Mouse (Mus musculus) G1E-ER4 (cell line): Measurements from ENCODE around the gene Pdk1. TPM values are rescaled to one million over a fixed set of nuclear protein-coding genes. Genes with fewer than 3 reads are reported as not detected.

Source experiments
- GATA1 ChIP-seq: IDR thresholded peaks from one replicate; pipeline ENCODE4 v1.8.0; 2012; ENCODE audit warnings: low read length, inconsistent platforms
- polyA plus RNA-seq: library from polyadenylated mRNA; stranded (reverse); fragments of >175 nt; gene quantifications from 2 replicates; pipeline ENCODE4 v1.2.3, GENCODE M21; 2012

The Pdk1 gene
- polyA plus RNA-seq, 1 experiment: 117 TPM

DNA sequence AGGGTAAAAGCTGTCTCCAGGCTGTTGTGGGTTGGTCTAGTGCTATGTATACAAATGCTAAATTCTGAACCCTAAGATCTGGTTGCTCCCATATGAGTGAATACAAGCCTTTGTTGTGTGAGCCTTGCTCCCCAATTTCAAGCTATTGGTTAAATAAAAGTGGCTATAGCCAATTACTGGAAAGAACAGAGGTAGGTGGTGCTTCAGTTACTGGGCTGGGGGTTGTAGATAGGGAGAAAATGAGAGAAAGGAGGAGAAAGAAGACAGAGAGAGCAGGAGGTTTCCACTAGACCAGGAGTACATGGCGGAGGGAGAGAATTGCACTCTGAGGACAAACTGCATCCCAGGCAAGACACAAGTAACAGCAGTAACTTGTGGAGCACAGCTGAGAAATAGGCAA, 4.8 kb upstream of the Pdk1 start:
- no peak for TF ChIP-seq GATA1

DNA sequence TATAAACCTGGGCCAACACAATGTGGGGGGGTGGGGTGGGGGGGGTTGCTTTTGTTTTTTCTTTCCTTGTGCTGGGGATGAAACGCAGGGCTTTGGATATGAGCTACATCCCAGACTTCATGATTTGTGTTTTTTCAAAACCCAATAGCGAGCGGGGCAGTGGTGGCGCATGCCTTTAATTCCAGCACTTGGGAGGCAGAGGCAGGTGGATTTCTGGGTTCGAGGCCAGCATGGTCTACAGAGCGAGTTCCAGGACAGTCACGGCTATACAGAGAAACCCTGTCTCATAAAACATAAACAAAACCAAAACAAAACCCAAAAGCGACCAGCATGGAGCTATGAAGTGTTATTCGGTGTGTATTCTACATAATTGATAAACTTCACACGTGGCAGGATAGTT, 883 bp upstream of the Pdk1 start:
- TF ChIP-seq GATA1: no peak

DNA sequence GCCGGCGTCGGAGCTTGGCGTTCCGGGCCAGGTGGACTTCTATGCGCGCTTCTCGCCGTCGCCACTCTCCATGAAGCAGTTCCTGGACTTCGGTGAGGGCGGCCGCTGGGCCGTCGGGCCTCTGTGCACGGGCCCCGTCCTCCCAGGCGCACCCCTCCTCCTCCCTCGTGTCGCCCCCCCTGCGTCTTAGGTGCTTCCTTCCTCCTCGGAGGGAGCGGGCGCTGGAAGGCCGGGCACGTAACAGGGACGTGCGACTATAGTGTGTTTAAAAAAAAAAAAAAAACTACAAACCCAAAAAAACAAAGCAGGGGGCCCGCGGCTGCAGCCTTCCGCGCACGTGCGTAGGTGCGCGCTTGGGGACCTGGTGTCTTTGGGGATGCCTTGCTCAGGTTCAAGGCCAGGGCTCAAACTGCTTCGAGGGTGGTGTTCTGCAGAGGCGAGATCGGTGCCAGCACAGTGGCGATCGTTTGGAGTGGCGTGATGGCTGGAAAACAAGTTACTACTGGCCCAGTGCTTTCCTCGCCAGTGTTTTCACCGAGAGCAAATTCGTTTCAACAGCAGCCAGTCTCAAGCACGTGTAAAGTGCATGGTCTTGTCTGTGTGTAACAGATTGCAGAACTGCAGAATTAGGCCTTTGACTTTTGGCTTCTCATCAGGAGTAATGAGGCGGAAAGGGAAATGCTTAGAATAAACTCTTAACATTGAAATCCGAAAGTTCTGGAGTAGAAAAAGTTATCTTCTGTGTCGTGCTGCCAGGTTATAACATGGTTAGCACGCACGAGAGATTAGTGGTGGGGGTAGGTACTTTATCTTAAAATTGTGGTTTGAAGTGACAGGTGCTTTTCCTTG, 674 bp downstream of the Pdk1 start:
- TF ChIP-seq GATA1: peak; percentile 40

DNA sequence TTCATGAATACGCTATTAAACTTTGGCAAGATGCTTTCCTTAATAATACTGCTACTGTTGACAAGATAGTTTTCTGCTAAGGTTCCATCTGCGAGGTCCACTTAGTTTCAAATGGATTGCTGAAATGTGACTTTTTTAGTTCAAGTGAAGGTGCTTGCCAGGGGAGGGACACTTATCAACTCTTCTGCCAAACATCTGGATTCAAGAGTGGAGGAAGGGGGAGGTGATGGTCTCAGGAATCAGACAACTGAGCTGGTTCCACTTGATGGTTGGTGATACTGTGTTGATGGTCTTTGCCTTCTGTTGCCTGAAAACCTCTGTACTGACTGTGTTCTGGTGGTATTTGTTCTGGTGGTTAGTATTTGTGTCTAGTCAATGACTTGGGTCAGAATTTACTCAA, 1.4 kb downstream of the Pdk1 start:
- TF ChIP-seq GATA1: peak; percentile 50

DNA sequence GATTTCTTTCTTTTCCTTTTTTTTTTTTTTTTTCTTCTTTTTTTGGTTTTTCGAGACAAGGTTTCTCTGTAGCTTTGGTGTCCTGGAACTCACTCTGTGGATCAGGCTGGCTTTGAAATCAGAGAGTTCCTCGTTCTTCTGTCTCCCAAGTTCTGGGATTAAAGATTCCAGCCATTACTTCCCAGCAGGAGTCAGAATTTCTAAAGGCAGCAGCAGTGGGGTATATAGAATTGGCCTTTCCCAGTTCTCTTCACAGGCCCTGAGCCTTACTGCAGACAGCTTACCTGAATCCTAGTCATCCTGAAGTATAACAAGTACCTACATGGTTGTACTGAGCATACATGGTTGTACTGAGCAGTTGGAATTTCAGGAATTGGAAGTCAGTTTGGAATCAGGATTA, 1.8 kb downstream of the Pdk1 start:
- no peak for TF ChIP-seq GATA1

DNA sequence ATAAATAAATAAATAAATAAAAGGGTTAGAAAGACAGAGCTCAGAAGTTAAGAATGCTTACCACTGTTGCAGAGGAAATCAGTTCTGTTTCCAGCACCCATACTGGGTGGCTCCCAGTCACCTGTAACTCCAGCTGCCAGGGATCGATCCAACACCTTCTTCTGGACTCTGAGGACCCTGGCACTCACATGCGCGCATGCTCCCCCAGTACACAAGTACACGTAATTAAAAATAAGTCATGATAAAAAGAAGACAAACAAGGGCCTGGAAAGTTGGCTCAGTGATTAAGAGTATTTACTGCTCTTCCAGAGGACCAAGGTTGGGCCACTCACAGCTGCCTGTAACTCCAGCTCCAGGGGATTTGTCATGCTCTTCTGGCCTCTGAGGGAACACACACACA, 4.8 kb downstream of the Pdk1 start:
- TF ChIP-seq GATA1: no peak

DNA sequence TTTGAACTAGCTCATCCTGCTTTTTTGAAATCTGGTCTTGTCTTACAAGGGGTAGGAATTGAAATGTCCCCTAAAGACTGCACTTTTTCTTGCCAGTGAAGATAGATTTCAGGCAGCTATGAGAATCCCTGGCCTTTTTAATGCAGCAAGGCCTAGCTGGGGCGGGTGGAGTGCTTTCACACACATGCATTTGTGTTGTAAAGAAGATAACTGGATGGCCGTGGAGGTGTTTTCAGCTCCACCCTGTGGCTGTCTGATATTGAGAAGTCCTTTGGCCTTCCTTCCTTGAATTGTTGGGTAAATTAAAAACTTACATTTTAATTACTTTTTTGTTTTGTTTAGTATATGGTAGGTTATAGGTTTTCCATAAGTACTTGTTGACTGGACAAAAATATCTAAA, 5.4 kb downstream of the Pdk1 start:
- no peak for TF ChIP-seq GATA1

DNA sequence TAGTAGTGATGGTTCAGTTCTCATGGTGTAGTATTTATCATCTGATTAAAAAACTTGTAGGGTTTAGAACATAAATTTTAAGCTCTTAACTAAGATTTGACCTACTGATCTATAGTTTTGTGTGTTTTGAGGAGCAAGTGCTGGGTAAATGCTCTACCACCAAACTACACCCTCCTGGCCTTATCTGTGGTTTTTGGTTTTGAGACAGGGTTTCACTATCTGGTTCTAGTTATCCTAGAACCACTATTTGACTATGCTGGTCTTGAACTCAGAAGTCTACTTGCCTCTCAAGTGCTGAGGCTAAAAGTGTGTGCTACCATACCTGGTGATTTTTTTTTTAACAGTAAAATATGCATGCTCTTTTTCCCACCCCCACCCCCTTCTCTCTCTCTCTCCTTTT, 5.9 kb downstream of the Pdk1 start:
- TF ChIP-seq GATA1: no peak

DNA sequence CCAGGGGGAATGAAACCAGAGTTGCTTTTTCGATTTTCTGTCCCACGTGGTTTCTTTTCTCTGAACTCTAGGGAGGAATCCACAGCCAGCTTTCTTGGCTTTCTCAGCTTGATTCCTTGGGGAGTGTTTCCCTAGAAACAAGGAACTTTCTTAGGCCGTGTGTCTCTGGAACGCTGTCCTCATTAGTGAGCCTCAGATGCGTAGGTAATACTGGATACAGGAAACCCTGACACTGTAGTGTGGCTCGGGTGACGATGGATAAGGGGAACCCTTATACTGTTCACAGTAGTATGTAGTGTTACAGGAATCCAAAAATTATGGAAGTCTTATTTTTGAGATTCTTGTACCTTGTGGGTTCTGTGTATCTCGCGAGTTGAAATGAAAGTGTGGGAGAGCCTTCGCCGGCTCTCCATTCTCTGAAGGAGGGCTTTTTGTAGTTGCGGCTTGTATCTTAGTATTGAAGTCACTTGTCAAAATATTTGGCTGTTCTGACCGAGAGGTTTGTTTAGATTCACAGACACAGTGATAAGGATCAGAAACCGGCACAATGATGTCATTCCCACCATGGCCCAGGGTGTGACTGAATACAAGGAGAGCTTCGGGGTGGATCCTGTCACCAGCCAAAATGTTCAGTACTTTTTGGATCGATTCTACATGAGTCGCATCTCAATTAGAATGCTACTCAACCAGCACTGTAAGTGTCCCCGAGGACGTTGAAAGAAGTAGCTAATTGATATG, 10.1 kb downstream of the Pdk1 start:
- TF ChIP-seq GATA1: no peak

DNA sequence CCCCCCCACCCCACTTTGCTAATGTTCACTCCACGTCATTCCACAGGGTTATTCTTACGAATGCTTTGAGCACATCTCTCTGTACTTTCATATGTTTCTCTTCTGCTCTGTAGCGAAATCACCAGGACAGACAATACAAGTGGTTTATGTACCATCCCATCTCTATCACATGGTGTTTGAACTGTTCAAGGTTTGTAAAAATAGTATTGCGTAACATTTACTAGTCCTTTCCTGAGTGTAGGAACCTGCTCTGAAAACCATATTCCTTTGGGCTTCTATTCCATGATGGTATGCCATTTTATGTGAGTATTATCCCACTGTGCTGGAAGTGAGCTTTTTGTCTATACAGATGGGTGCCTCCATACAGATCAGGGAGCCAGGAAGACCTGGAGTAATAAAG, 14.2 kb downstream of the Pdk1 start:
- no peak for TF ChIP-seq GATA1

DNA sequence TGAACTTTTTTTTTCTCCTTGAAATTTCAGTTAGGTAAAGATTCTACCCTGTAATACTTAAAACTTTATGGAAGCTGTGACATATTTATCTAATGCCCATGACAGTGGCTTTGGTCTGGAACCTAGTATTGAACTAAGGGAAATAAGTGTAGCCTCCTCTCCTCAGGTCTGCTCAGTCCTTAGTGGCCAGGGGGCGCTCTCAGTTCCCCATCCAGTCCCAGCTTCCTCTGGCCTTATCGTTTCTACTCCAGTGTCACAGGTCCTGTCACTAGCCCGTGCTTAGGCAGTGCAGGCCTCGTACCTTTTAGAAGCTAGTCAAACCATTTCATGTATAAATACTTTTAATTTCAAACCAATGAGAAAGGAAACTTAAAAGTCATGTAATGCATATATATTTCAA, 15.4 kb downstream of the Pdk1 start:
- TF ChIP-seq GATA1: no peak

DNA sequence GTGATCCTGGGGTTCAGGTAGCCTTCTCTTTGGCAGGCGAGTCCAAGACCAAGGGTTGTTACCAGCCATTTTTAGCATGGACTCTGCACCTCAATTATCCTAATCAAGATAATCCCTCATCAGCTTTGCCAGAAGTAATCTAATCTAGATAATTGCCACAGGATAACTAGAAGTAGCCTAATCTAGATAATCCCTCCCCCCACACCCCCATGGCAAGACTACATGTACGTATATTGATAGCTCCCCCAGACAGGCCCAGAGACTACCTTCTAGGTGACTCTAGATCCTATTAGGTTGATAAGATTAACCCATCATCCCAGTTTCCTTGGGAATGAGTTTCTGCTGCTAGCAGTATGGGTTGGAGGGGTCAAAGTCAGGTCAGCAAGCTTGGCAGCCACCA, 18.5 kb downstream of the Pdk1 start:
- no peak for TF ChIP-seq GATA1

DNA sequence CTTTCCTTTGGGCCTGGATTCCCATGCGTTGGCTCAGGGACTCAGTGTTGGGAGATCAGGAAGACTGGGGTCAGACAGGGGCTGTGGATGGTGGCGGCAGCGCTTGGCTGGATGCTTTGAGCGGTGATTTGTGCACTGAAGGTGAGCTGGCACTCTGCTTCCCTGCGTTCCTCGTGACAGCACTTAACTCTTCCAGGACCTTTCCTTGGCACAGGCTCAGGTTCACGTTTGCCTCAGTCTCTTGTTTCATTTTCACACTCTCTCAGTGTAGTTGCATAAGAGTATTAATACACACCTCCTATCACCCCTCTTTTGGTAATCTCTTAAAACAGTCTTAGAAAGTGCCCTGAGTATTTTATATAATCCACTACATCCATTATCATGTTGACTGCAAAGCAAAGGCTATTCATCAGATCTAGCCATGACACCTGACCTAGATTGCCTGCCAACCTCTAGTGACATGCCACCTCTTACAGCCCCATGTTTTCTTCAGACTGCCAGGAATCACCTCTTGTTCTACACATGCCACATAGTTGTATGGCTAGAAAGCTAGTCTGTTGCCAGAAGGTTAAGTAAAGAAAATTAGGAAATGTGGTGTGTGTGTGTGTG, 19.8 kb downstream of the Pdk1 start:
- no peak for TF ChIP-seq GATA1

DNA sequence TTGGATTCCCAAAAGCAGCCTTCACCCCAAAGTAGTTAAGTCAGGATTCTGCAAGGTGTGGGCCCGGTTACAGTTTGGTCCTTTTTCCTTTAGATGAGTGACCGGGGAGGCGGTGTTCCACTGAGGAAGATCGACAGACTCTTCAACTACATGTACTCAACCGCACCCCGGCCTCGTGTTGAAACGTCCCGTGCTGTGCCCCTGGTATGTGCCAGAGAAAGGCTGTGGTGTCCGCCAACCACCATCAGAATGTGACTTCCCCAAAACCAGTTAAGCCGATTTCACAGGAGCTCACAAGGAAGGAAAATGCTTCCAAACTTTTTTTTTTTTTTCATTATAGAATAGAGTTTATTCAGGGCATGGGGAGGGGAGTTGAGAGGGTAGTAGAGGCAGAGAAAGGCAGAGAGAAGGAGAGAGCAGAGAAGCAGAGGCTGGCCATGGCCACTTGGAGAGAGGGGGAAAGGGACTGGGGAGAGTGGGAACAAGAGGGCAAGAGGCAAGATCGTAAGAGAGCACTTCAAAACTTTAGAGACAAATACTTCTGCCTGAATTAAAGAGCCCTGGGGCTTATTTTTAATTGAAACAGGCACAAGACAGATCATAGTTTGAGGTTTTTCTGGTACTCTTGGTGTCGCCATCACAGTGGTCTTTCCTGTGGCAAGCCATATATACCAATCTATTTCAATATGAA, 22.7 kb downstream of the Pdk1 start:
- TF ChIP-seq GATA1: no peak

DNA sequence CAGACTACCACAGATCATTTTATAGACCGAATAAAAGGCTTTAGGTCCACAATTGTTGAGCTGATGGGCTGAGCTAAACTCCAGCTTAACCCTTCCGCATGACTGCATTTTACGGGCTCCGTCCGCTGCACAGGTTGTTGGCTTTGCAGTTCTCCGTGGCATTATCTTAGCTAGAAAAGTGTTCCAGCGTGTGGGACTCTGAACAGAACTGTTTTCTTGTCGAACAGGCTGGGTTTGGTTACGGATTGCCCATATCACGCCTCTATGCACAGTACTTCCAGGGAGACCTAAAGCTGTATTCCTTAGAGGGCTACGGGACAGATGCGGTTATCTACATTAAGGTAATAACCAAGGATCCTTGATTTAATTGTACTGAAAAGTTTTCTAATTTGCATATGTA, 24.4 kb downstream of the Pdk1 start:
- TF ChIP-seq GATA1: no peak

DNA sequence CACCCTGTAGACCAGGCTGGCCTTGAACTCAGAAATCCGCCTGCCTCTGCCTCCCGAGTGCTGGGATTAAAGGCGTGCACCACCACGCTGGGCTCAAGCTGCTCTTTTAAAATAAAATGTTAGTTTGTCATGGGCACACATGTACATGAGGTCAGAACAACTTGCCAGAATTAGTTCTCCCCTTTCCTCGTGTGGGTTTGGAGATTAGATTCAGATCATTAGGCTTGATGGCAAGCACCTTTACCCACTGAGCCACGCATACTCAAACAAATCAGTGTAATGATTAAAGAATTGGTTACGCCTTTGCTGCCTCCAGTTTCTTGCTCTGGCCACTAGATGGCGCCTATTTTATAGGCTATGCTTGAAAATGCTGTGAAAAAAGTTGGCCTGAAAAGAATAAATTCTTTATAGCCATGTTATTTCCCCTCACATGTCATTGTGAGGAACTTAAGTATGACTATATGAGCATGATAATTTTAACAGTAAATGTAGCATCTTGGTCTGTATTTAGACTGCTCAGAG, 25.4 kb downstream of the Pdk1 start:
- no peak for TF ChIP-seq GATA1
